Mouse (Mus musculus): ENCODE data around the gene Cdh13. TPM values are rescaled to one million over a fixed set of nuclear protein-coding genes. Genes with fewer than 3 reads are reported as not detected.

The Cdh13 gene
- total RNA-seq, 1 experiment from 2014 or later: not detected

- no peak for ATAC-seq (ENCODE audit: extremely low read depth, insufficient number of reproducible peaks, low FRiP score, poor library complexity, severe bottlenecking)
Measured at GRCm38 (mm10) chr8:118374738-118375137, 91.2 kb downstream of the Cdh13 start.

DNA sequence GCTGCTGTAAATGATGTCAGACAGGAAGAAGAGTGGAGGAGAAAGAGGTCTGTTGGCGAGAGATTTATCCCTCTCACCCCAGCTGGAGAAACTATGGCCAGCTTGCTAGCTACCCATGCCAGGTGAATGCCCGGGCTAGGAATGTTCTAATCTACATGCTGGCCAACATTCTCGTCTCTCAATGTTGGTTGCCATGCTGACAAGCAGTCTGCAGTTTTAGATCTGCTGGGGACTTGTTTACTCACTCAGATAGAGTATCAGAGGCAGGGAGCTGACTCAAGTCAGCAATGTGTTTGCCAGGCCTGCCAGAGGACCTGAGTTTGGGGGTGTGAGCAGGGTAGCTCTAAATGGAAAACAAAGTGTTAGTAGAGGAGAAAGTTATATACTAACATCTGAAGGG is 93.3 kb downstream of the Cdh13 start:
- no peak for ATAC-seq (ENCODE audit: extremely low read depth, insufficient number of reproducible peaks, low FRiP score, poor library complexity, severe bottlenecking)

DNA sequence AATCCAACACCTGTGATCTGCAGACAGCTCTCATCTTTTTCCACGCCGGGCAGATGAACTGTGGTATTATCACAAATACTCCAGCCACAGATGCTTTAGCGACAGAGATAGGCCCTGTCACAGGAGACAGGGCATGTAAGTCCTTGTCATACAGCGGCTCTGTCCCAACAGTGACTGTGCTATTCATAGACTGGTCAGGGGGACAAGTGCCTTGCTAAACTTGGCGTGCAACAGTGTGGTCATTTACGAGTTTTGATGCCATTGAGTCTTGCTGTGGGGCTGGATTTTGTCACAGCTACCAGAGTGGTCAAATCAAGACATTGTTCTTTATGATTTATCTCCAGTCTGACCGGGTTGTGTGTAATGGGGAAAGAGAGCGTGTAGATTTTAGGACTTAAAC is 95.5 kb downstream of the Cdh13 start:
- ATAC-seq (ENCODE audit: extremely low read depth, insufficient number of reproducible peaks, low FRiP score, poor library complexity, severe bottlenecking): no peak

- ATAC-seq (ENCODE audit: extremely low read depth, insufficient number of reproducible peaks, low FRiP score, poor library complexity, severe bottlenecking): no peak
Measured at GRCm38 (mm10) chr8:118379657-118380056, 96.1 kb downstream of the Cdh13 start.

GRCm38 (mm10) chr8:118380058-118380457 is 96.5 kb downstream of the Cdh13 start:
- no peak for ATAC-seq (ENCODE audit: extremely low read depth, insufficient number of reproducible peaks, low FRiP score, poor library complexity, severe bottlenecking)

DNA sequence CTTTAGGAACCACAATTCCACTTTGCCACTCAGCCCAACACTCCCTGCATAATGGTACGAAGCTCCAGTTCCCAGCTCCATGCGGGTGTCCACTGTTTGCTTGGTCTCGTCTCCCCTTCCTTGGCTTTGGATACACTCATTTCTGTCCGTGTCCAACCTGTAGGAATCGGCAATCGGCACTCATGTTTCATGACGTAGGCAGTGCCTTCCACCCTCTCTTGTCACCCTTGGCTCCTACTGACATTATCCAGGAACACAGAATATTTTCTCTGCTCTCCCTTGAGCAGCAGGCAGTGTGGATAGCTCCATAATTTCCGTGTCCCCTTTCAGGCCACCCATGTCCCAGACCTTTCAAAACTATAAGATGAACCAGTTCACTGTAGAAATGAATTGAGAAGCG is 97.2 kb downstream of the Cdh13 start:
- no peak for ATAC-seq (ENCODE audit: extremely low read depth, insufficient number of reproducible peaks, low FRiP score, poor library complexity, severe bottlenecking)

DNA sequence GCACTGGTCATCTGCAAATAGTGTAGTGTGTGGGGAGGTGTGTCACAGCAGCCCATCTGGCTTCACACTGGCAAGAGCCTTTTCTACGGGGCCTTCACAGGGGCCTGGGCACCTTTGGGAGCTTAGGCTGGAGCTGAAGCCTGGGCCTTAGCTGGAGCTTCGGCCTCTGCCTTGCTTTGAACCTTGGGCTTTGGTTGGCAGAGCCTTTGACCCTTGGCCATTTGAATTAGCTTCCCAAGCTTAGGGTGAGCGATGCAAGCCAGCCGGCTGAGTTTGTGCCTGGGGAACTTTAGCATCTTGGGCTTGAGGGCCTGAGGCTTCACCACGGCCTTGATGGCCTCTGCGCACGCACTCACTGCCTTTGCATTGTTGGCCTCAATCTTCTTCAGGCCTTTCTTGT is 98.1 kb downstream of the Cdh13 start:
- ATAC-seq (ENCODE audit: extremely low read depth, insufficient number of reproducible peaks, low FRiP score, poor library complexity, severe bottlenecking): no peak

- no peak for ATAC-seq (ENCODE audit: extremely low read depth, insufficient number of reproducible peaks, low FRiP score, poor library complexity, severe bottlenecking)
Measured at GRCm38 (mm10) chr8:118384314-118384713, 100.8 kb downstream of the Cdh13 start.

DNA sequence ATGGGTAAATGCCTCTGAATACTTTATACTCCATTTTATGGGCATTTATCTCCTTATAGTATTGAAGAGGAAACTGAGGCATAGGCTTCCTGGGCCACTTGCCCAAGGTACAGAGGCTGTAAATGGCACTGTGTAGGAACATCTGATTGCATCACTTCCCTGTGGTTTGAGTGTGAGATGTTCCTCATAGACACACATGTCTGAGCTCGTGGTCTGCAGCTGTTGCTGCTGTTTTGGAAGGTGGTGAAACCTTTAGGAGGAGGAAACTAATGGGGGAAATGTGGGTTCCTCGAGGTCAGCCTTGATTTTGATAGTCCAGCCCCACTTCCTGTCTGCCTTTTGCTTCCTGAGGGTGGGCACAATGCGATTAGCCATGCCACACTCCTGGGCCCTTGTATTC is 105.9 kb downstream of the Cdh13 start:
- no peak for ATAC-seq (ENCODE audit: extremely low read depth, insufficient number of reproducible peaks, low FRiP score, poor library complexity, severe bottlenecking)

DNA sequence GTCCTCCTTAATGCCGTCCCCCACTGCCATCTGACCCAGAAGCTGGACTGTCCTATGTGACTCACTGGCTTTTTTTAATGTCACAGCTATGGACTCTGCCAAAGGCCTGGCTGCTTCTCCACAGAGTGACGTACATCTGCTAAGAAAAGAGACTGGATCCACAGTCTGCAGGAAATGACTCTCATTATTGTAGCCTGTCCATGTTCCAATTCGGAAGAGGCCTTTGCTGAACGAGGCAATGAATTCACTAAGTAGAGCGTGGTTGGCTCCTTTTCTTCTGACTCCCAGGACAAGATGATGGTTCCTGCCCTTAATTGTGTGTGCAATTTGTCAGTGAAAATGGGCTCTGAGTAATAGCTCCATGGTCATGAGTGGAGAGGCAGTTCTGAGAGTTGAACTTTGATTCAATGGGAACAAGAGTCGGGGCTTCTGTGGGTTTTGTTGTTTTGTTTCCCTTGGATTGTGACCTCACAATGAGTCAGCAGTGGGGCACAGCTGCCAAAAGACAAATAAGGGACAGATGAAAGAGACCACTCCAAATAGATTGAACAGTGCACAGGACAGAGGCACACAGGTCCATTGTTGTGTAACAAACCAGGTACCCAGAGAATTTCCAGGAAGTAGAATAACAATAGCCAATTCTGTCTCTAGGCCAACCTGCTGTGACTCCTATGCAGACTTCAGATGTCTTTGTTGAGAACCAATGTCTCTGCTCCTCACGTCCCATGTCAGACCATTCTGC is 110.5 kb downstream of the Cdh13 start:
- no peak for ATAC-seq (ENCODE audit: extremely low read depth, insufficient number of reproducible peaks, low FRiP score, poor library complexity, severe bottlenecking)

DNA sequence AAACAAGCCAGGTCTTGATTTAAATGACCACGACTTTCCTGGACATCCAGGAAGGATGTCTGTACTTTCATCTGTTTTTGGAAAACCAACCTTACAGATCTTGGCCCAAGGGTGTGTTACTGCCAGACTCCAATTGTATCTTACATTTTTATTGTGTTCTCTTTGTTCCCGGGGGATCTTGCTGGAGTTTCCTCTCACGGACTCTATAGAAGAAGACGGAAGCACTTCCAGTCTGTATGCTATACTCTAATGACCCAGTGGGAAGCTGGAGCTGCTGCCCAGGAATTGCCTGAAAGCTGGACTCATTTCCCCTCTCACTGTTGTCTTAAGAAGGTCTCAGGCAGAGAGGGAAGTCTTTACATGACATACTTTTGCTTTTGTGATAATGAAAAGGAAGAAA is 111.6 kb downstream of the Cdh13 start:
- no peak for ATAC-seq (ENCODE audit: extremely low read depth, insufficient number of reproducible peaks, low FRiP score, poor library complexity, severe bottlenecking)

GRCm38 (mm10) chr8:118404836-118405235 is 121.3 kb downstream of the Cdh13 start:
- no peak for ATAC-seq (ENCODE audit: extremely low read depth, insufficient number of reproducible peaks, low FRiP score, poor library complexity, severe bottlenecking)

- ATAC-seq (ENCODE audit: extremely low read depth, insufficient number of reproducible peaks, low FRiP score, poor library complexity, severe bottlenecking): no peak
Measured at GRCm38 (mm10) chr8:118407322-118407721, 123.8 kb downstream of the Cdh13 start.

GRCm38 (mm10) chr8:118409396-118409795 is 125.9 kb downstream of the Cdh13 start:
- ATAC-seq (ENCODE audit: extremely low read depth, insufficient number of reproducible peaks, low FRiP score, poor library complexity, severe bottlenecking): no peak

DNA sequence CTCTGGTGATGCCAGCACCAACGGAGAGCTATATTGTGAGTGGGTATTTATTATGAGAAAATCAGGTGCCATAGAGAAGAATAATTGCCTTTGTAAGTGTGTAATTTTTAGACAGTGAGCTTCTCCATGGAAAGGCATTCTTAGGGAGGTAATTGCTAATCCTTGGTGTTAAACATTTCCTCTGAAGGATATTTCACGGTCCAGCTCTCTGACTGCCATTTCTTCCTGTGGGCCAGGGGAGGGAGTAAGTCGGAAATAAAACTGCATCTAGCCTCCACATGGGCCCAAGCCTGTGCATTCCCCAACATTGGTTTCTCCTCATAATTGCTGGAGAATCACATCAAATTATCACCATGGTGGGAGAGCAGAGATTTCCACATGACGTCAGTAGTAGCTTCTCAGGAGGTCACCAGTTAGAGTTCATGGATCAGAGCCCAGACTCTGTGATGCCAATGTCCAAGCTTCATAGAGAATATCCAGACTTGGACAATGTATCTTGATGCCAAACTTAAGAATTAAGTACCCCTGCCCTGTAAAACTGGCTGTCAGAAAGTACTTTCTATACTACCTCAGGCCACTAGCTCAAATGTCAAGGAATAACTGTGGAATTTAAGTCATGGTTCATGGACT is 126.9 kb downstream of the Cdh13 start:
- ATAC-seq (ENCODE audit: extremely low read depth, insufficient number of reproducible peaks, low FRiP score, poor library complexity, severe bottlenecking): no peak

DNA sequence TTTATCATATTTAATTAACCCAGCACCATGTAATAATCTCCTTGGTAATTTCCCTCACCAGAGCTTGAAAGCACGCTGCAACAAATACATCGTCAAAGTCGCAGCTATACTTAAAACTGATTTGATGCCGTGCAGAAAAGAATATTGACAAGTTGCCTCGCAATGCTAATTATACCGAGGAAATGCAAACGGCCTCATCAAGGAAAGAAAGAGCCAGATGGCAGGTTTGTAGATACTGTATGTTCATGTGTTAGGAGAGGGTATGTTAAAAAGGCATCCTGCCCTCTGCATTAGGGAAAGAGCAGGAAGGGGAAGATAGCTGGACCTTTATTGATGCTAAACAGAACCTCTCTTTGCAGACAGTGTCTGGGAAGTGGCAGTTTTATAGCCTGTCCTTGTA is 132.1 kb downstream of the Cdh13 start:
- no peak for ATAC-seq (ENCODE audit: extremely low read depth, insufficient number of reproducible peaks, low FRiP score, poor library complexity, severe bottlenecking)

- no peak for ATAC-seq (ENCODE audit: extremely low read depth, insufficient number of reproducible peaks, low FRiP score, poor library complexity, severe bottlenecking)
Measured at GRCm38 (mm10) chr8:118416811-118417355, 133.3 kb downstream of the Cdh13 start.

- no peak for ATAC-seq (ENCODE audit: extremely low read depth, insufficient number of reproducible peaks, low FRiP score, poor library complexity, severe bottlenecking)
Measured at GRCm38 (mm10) chr8:118422624-118423023, 139.1 kb downstream of the Cdh13 start.

DNA sequence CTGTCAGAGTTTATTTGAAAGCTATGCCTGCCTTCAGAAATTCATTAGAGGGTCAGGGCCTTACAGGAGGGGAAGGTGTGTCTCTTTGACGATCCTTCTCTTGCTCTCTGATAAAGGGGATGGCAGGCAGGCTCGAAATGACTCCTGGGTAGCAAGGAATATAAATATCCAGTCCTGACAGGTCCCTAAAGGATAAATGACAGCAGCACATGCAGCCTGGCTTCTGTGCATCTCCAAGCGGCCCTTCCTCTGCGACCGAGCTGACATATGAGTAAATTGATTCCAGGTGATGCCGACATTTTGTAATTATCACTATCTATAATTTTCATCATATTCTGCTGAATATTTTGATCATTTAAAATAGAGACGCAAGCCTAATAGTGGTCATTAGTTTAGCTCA is 145.4 kb downstream of the Cdh13 start:
- ATAC-seq (ENCODE audit: extremely low read depth, insufficient number of reproducible peaks, low FRiP score, poor library complexity, severe bottlenecking): no peak

GRCm38 (mm10) chr8:118431731-118432440 is 148.4 kb downstream of the Cdh13 start:
- no peak for ATAC-seq (ENCODE audit: extremely low read depth, insufficient number of reproducible peaks, low FRiP score, poor library complexity, severe bottlenecking)

All from neutrophil, adult 5-6 weeks (primary cell).